Mouse (Mus musculus) forebrain, embryonic 16.5 days (tissue): ENCODE results near the gene Pip4p1. TPM values are rescaled to one million over a fixed set of nuclear protein-coding genes. Genes with fewer than 3 reads are reported as not detected.
"Not testable (repeated sequence)": the region's sequence is repeated elsewhere in the genome, so short reads cannot be mapped to it uniquely, and the experiment has no call there.

Experiments
- ATAC-seq: fragments of 200-750 bp; cut with Nextera tagmentation; 2 replicates; pipeline ENCODE4 v1.8.0; 2017; ENCODE audit warnings: mild to moderate bottlenecking, moderate library complexity
- H3K27ac ChIP-seq: fragments of 300-500 bp; sonication (generic); 2 replicates; pipeline ENCODE4 v1.5.1; 2014; ENCODE audit warnings: low read length, control low read depth
- H3K27me3 ChIP-seq: fragments of 300-500 bp; sonication (generic); replicated peaks from 2 replicates; pipeline ENCODE4 v1.6.1; 2014; ENCODE audit warnings: low read length; ENCODE audit not compliant: control insufficient read depth, insufficient read depth
- H3K36me3 ChIP-seq: fragments of 300-500 bp; sonication (generic); 2 replicates; pipeline ENCODE4 v1.6.1; 2014; ENCODE audit not compliant: control insufficient read depth, insufficient read depth
- H3K4me1 ChIP-seq: fragments of 300-500 bp; sonication (generic); replicated peaks from 2 replicates; pipeline ENCODE4 v1.6.1; 2014; ENCODE audit warnings: low read length; ENCODE audit not compliant: control insufficient read depth, insufficient read depth
- H3K4me2 ChIP-seq: fragments of 300-500 bp; sonication (generic); 2 replicates; pipeline ENCODE4 v1.6.1; 2014; ENCODE audit warnings: mild to moderate bottlenecking, low read length, control low read depth
- H3K4me3 ChIP-seq: fragments of 300-500 bp; sonication (generic); replicated peaks from 2 replicates; pipeline ENCODE4 v1.5.1; 2014; ENCODE audit warnings: mild to moderate bottlenecking, low read length, control low read depth
- H3K9ac ChIP-seq: fragments of 300-500 bp; sonication (generic); replicated peaks from 2 replicates; pipeline ENCODE4 v1.6.1; 2014; ENCODE audit warnings: low read depth, low read length, control low read depth
- H3K9me3 ChIP-seq: fragments of 300-500 bp; sonication (generic); 2 replicates; pipeline ENCODE4 v1.6.1; 2016; ENCODE audit warnings: low read length; ENCODE audit not compliant: control insufficient read depth
- WGBS: fragments of 180-500 bp; shearing (Covaris S2); extraction: QIAGEN DNeasy Blood & Tissue Kit; methylation state at CpG from one replicate; pipeline ENCODE4 v1.1.7; 2014; 5-methylcytosine and 5-hydroxymethylcytosine counted together
- polyA plus RNA-seq: library from polyadenylated mRNA; unstranded; fragments of >200 nt; fragmentation: Nextera tagmentation; extraction: Ambion mirVana; gene quantifications from 2 replicates; pipeline ENCODE4 v1.2.1, GENCODE M21; 2015

Gene Pip4p1
- polyA plus RNA-seq, 1 experiment from 2014 or later = 100 TPM

GRCm38 (mm10) chr14:50925111-50925920 is 5.3 kb downstream of the Pip4p1 start:
- peak; percentile 57; the same call in 1 of the 2 replicates for ATAC-seq
- WGBS = under 1% methylated on average over 38 of the region's 38 CpGs
- H3K4me3 ChIP-seq = peak overlapping the region; percentile 85

GRCm38 (mm10) chr14:50924281-50925064 is 6.2 kb downstream of the Pip4p1 start, which contains the start of the genes Osgep and Apex1:
Gene Osgep (minus strand): TSS chr14:50924893.
Gene Apex1 (plus strand): TSS chr14:50924968.
- H3K27ac ChIP-seq = peak within 1 kb of the TSS; percentile 93
- ATAC-seq = peak; percentile 94
- WGBS = under 1% methylated on average over 57 of the region's 57 CpGs

More at GRCm38 (mm10) chr14:50925111-50925920, 5.3 kb downstream of the Pip4p1 start:
- Histone ChIP-seq H3K9me3 (no peaks in the 10 kb centered on the region), H3K4me1 (peaks cover 36% of the 10 kb centered on the region), H3K36me3 (peaks cover 18% of the 10 kb centered on the region), H3K4me2 (peak overlapping the region; percentile 78), H3K9ac (peak overlapping the region; percentile 68), H3K27me3 (no peaks in the 10 kb centered on the region), H3K27ac (peak overlapping the region; percentile 93)

GRCm38 (mm10) chr14:50923437-50923836 is 7.2 kb downstream of the Pip4p1 start:
- H3K4me3 ChIP-seq = peak overlapping the region; percentile 85
- peaks cover 18% of the 10 kb centered on the region for H3K36me3 ChIP-seq
- not testable (repeated sequence) for H3K27ac ChIP-seq, H3K27me3 ChIP-seq, ATAC-seq, H3K9me3 ChIP-seq, H3K9ac ChIP-seq
- peaks cover 25% of the 10 kb centered on the region for H3K4me1 ChIP-seq
- 85% methylated on average over 1 of the region's 1 CpGs for WGBS
- H3K4me2 ChIP-seq = peak overlapping the region; percentile 78

More at GRCm38 (mm10) chr14:50924281-50925064, 6.2 kb downstream of the Pip4p1 start, which contains the start of the genes Osgep and Apex1:
- peak within 1 kb of the TSS; percentile 68 for H3K9ac ChIP-seq
- no peaks in the 10 kb centered on the region for H3K9me3 ChIP-seq
- H3K4me1 ChIP-seq = peaks cover 29% of the 10 kb centered on the region
- H3K4me3 ChIP-seq = peak within 1 kb of the TSS; percentile 85
- H3K36me3 ChIP-seq = peaks cover 18% of the 10 kb centered on the region
- H3K27me3 ChIP-seq = no peaks in the 10 kb centered on the region
- peak within 1 kb of the TSS; percentile 78 for H3K4me2 ChIP-seq

GRCm38 (mm10) chr14:50911356-50911755 is 19.3 kb downstream of the Pip4p1 start:
- no peaks in the 10 kb centered on the region for H3K4me1 ChIP-seq
- ATAC-seq = no peak
- WGBS = 46% methylated on average over 3 of the region's 3 CpGs
- H3K4me3 ChIP-seq = no peak overlapping the region
- no peak overlapping the region for H3K27ac ChIP-seq
- no peaks in the 10 kb centered on the region for H3K9me3 ChIP-seq
- no peak overlapping the region for H3K9ac ChIP-seq
- no peaks in the 10 kb centered on the region for H3K27me3 ChIP-seq
- no peak overlapping the region for H3K4me2 ChIP-seq
- peaks cover 31% of the 10 kb centered on the region for H3K36me3 ChIP-seq

- Histone ChIP-seq H3K9me3 (no peaks in the 10 kb centered on the region), H3K4me1 (peaks cover 8% of the 10 kb centered on the region), H3K36me3 (peaks cover 12% of the 10 kb centered on the region), H3K27me3 (no peaks in the 10 kb centered on the region), H3K9ac (no peak overlapping the region), H3K27ac (no peak overlapping the region), H3K4me2 (no peak overlapping the region), H3K4me3 (no peak overlapping the region)
- ATAC-seq = no peak
- 81% methylated on average over 4 of the region's 4 CpGs for WGBS
Measured at GRCm38 (mm10) chr14:50908126-50908525, 22.5 kb downstream of the Pip4p1 start.

GRCm38 (mm10) chr14:50905327-50905726 is 25.3 kb downstream of the Pip4p1 start:
- not testable (repeated sequence) for H3K36me3 ChIP-seq, H3K27ac ChIP-seq, H3K4me3 ChIP-seq, H3K4me2 ChIP-seq, H3K9ac ChIP-seq, H3K4me1 ChIP-seq, H3K9me3 ChIP-seq, ATAC-seq, H3K27me3 ChIP-seq

- H3K9me3 ChIP-seq = no peaks in the 10 kb centered on the region
- H3K9ac ChIP-seq = no peak overlapping the region
- H3K27ac ChIP-seq = no peak overlapping the region
- WGBS = 80% methylated on average over 4 of the region's 4 CpGs
- ATAC-seq = no peak
- H3K27me3 ChIP-seq = no peaks in the 10 kb centered on the region
- H3K4me3 ChIP-seq = no peak overlapping the region
- H3K36me3 ChIP-seq = no peaks in the 10 kb centered on the region
- H3K4me1 ChIP-seq = peaks cover 8% of the 10 kb centered on the region
- H3K4me2 ChIP-seq = no peak overlapping the region
Measured at GRCm38 (mm10) chr14:50904828-50905129, 25.9 kb downstream of the Pip4p1 start.

- Histone ChIP-seq H3K4me2 (peak overlapping the region; percentile 59), H3K27me3 (no peaks in the 10 kb centered on the region), H3K27ac (no peak overlapping the region), H3K4me3 (peak overlapping the region; percentile 42), H3K9ac (peak overlapping the region; percentile 28), H3K9me3 (no peaks in the 10 kb centered on the region), H3K4me1 (peaks cover 8% of the 10 kb centered on the region), H3K36me3 (no peaks in the 10 kb centered on the region)
- WGBS = 5% methylated on average over 26 of the region's 26 CpGs
- ATAC-seq = peak; percentile 89
Measured at GRCm38 (mm10) chr14:50903973-50904827, 26.5 kb downstream of the Pip4p1 start.
